Mouse (Mus musculus): Measurements from ENCODE around the gene Fam173a.
"Not testable (repeated sequence)": the region's sequence is repeated elsewhere in the genome, so short reads cannot be mapped to it uniquely, and the experiment has no call there.

Gene Fam173a

GRCm38 (mm10) chr17:25757691-25758090 lies 35.0 kb downstream of the Fam173a start:
- no peak for DNase-seq (ENCODE audit: low spot score)

GRCm38 (mm10) chr17:25756378-25757242 lies 36.1 kb downstream of the Fam173a start:
- no peak for DNase-seq (ENCODE audit: low spot score)

- DNase-seq (ENCODE audit: low spot score), result no peak
Measured at GRCm38 (mm10) chr17:25755627-25756377, 36.9 kb downstream of the Fam173a start.

- DNase-seq (ENCODE audit: low spot score), result no peak
Measured at GRCm38 (mm10) chr17:25755086-25755485, 37.6 kb downstream of the Fam173a start.

- DNase-seq (ENCODE audit: low spot score), result no peak
Measured at GRCm38 (mm10) chr17:25754241-25754640, 38.5 kb downstream of the Fam173a start, which contains the start of gene Msln. Msln (minus strand) TSS chr17:25754378.

- DNase-seq (ENCODE audit: low spot score), result peak; percentile 92
Measured at GRCm38 (mm10) chr17:25751446-25751845, 41.3 kb downstream of the Fam173a start.

- DNase-seq (ENCODE audit: low spot score), result no peak
Measured at GRCm38 (mm10) chr17:25749314-25749713, 43.4 kb downstream of the Fam173a start.

GRCm38 (mm10) chr17:25748238-25748637 lies 44.5 kb downstream of the Fam173a start:
- DNase-seq (ENCODE audit: low spot score), result no peak

- DNase-seq (ENCODE audit: low spot score), result no peak
Measured at GRCm38 (mm10) chr17:25744311-25744710, 48.4 kb downstream of the Fam173a start.

GRCm38 (mm10) chr17:25743831-25744230 lies 48.9 kb downstream of the Fam173a start:
- DNase-seq (ENCODE audit: low spot score), result peak; percentile 69

- not testable (repeated sequence) for DNase-seq (ENCODE audit: low spot score)
Measured at GRCm38 (mm10) chr17:25741471-25741870, 51.2 kb downstream of the Fam173a start.
